Mouse (Mus musculus): Measurements from ENCODE around the gene Riox1. TPM values are rescaled to one million over a fixed set of nuclear protein-coding genes. Genes with fewer than 3 reads are reported as not detected.
"Not testable (repeated sequence)": the region's sequence is repeated elsewhere in the genome, so short reads cannot be mapped to it uniquely, and the experiment has no call there.

Gene Riox1
- total RNA-seq, 2 experiments from 2014 or later = 18.5 to 18.8 TPM

DNA sequence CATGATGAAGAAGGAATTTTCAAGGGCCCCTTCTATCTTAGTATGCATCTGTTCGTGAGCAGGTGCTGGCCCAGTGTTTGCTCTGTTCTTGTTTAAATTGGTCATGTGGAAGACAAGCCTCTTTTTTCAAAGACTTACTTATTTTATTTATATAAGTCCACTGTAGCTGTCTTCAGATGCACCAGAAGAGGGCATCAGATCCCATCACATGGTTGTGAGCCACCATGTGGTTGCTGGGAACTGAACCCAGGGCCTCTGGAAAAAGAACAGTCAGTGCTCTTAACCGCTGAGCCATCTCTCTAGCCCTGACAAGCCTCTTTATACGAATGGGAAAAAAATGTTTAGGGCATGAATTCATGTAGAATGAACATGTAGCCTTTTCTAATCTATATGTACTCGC is 39.0 kb downstream of the Riox1 start:
- DNase-seq (ENCODE audit: extremely low spot score in 1 of 2, low spot score in 2 of 2) = no peak
- Histone ChIP-seq H3K4me3 (no peak overlapping the region), H3K27ac (no peak overlapping the region)
- intact Hi-C loops (cut with DNase I) = loop anchor here (5.0 kb wide), 1 partner anchor 43 kb away; no protein-coding TSS in a partner anchor
- peak; percentile 13 for TF ChIP-seq CTCF (IDR thresholded peaks at IDR 0.05)

DNA sequence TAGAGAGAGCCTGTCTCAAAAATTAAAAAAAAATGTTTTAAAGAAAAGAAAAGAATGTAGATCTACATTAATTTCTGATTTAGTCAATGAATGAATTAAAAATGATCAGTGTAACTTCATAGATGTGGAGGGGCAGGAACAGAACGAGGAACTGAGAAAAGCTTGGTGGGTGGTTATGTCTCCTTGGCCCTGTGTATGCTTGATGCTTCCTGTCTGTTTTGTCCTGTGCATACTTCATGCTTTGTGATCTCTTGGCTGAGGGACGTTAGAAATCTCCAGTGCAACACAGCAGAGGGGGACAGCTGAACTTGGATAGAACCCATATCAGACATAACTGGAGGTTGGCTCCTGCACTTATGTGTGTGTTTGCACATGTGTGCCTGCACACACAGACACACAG is 46.8 kb downstream of the Riox1 start:
- intact Hi-C loops (cut with DNase I) = no loop called here
- H3K4me3 ChIP-seq = no peak overlapping the region
- no peak overlapping the region for H3K27ac ChIP-seq
- no peak for DNase-seq (ENCODE audit: extremely low spot score in 1 of 2, low spot score in 2 of 2)
- no peak for TF ChIP-seq CTCF (IDR thresholded peaks at IDR 0.05)

DNA sequence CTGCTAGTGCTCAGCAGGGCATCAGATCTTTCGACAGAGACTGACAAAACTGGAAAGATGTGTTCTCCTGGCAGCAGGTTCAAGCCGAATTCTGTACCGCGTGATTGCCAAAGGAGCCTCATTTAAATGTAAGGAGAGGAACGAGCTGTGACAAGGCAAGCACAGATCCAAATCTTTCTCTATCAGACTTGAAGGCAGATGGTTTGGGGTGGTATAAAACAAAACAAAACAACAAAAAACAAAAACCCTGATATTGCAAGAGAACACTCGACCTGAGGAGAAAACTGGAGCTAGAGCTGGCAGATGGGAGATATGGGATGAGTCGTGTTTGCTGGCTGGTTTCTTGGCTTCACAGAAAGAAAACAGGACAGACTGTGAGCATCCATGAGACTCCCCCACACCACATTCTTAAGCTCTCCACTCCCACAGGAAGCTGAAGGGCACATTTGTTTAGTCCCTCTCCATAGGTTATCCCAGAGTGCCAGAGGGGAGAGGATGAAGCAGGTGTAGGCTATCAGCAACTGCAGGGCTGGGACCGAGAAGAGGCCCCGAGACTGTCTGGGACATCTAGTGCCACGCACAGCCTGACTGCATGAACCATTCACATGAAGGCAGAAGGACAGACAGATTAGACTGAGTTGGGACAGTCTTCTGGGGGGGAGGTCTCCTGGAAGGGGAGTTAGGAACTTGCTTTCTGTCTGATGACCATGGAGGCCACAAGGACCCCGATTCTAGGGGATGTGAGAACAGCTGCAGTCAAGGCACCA is 48.1 kb downstream of the Riox1 start:
- Histone ChIP-seq H3K4me3 (no peak overlapping the region), H3K27ac (peak overlapping the region; percentile 16; the same call in 1 of the 2 replicates)
- no peak for DNase-seq (ENCODE audit: extremely low spot score in 1 of 2, low spot score in 2 of 2)
- intact Hi-C loops (cut with DNase I) = no loop called here
- no peak for TF ChIP-seq CTCF (IDR thresholded peaks at IDR 0.05)

DNA sequence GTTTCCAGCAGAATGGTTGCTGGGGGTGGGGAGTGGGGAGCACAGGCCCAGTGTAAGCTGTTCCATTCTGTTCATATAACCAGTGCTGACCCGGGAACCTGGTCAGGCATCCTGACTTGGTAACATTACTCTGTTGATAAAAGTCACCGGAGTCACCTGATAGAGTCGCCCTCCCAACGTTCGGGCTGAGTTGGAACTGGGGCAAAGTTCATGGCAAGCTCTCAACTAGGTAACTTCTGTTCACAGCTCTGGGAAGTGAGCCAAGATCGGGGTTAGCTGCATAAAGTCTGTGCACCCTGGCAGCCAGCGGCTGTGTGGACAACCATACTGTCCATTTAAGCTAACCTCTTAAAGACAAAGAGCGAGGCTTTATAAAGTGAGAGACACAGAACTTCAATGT is 48.8 kb downstream of the Riox1 start:
- H3K27ac ChIP-seq; DNase-seq (ENCODE audit: extremely low spot score in 1 of 2, low spot score in 2 of 2); H3K4me3 ChIP-seq; intact Hi-C loops (cut with DNase I): not testable (repeated sequence)

- Histone ChIP-seq H3K27ac (no peak overlapping the region), H3K4me3 (no peak overlapping the region)
- TF ChIP-seq CTCF (IDR thresholded peaks at IDR 0.05) = no peak
- intact Hi-C loops (cut with DNase I) = no loop called here
- no peak for DNase-seq (ENCODE audit: extremely low spot score in 1 of 2, low spot score in 2 of 2)
These were observed 50.0 kb downstream of the Riox1 start for GRCm38 (mm10) chr12:84000418-84000817.

Other genes with a start within 250 kb of the Riox1 start
- gene Papln, start 187.0 kb upstream of the Riox1 start, total RNA-seq (2021) = 1 to 10 TPM; 8.4 to 10.0 TPM
- gene Numb, start 28.7 kb upstream of the Riox1 start, total RNA-seq (2021) = 10 to 100 TPM; 70.0 to 81.1 TPM
- gene Heatr4, start 34.2 kb downstream of the Riox1 start, total RNA-seq (2021) = not detected
- gene Acot2, start 37.3 kb downstream of the Riox1 start, total RNA-seq (2021) = 10 to 100 TPM in 1 of 2 experiments, 1 to 10 TPM in 1; 9.5 to 10.4 TPM
- gene Acot1, start 58.9 kb downstream of the Riox1 start, total RNA-seq (2021) = 10 to 100 TPM; 12.8 to 13.3 TPM
- gene Acot4, start 87.8 kb downstream of the Riox1 start, total RNA-seq (2021) = 1 to 10 TPM; 2.3 to 2.9 TPM
- 1 to 10 TPM; 1.3 to 1.4 TPM for gene Gm49366, start 88.3 kb downstream of the Riox1 start, total RNA-seq (2021)
- gene Acot3, start 101.5 kb downstream of the Riox1 start, total RNA-seq (2021) = 1 to 10 TPM; 2.3 to 3.3 TPM
- 1 to 10 TPM; 5.8 to 7.3 TPM for gene Acot5, start 118.7 kb downstream of the Riox1 start, total RNA-seq (2021)
- gene Acot6, start 150.0 kb downstream of the Riox1 start, total RNA-seq (2021) = 1 to 10 TPM; 3.3 TPM
- gene Dnal1, start 163.8 kb downstream of the Riox1 start, total RNA-seq (2021) = 100 to 1,000 TPM in 1 of 2 experiments, 10 to 100 TPM in 1; 94.4 to 103 TPM
- 1 to 10 TPM; 4.8 to 5.1 TPM for gene Pnma1, start 197.9 kb downstream of the Riox1 start, total RNA-seq (2021)

Data from left cerebral cortex, adult 2 months (tissue).